ENCODE assay signal across 22 mouse cellular contexts in the genomic region with DNA sequence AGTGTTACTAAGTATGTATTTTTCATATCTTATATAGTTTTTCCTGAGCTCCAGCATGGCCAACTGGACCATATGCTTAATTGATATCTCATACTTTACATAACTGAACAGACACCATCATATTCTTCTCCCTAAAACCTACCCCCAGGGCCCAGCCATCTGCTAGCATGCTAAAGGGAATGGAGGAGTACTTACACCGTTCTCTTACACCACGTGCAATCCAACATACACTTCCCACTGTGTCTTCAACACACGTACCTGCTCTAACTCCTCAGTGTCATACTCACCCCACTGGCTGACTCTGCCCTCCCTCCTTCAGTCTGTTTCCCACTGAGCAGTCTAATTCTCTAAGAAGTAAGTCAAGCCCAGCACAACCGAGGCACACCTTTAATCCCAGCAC.
"Had no signal": no experiment of that assay in that cellular context is flagged by ENCODE, and none has a peak within 500 bp of the region (broad histone marks: within the 10 kb centered on the region; RNA-seq: fewer than 3 reads in every experiment).

No protein-coding gene starts in this region.

- H3K27ac ChIP-seq: left cerebral cortex, adult 2 months; liver, embryonic 13.5 days; midbrain, embryonic 10.5 days; neural tube, embryonic 13.5 days; stomach, postnatal 0 days had no signal

- H3K9me3 ChIP-seq: liver, embryonic 13.5 days; midbrain, embryonic 10.5 days had no signal

- ATAC-seq: intestine, embryonic 16.5 days had no signal

- H3K4me3 ChIP-seq: left cerebral cortex, adult 2 months; liver, embryonic 13.5 days; midbrain, embryonic 10.5 days; myocyte; neural tube, embryonic 13.5 days had no signal

- H3K4me1 ChIP-seq: midbrain, embryonic 10.5 days; neural tube, embryonic 13.5 days had no signal

- DNase-seq: kidney, adult 18-20 months; kidney, adult 9 months; kidney, postnatal 14 days; kidney, postnatal 4 days; layer of hippocampus, postnatal 36 days; liver, embryonic 13.5 days; lung, adult 2 months; lung, postnatal 14 days; lung, postnatal 4 days; midbrain, embryonic 14.5 days; right cerebral cortex, adult 18-20 months; right cerebral cortex, postnatal 14 days; right cerebral cortex, postnatal 4 days; thymus, adult 2 months; thymus, postnatal 14 days; thymus, postnatal 4 days had no signal

- H3K4me2 ChIP-seq: liver, embryonic 13.5 days; neural tube, embryonic 13.5 days had no signal

- H3K27me3 ChIP-seq: liver, embryonic 13.5 days; neural tube, embryonic 13.5 days had no signal

- H3K36me3 ChIP-seq: neural tube, embryonic 13.5 days had no signal

- H3K9ac ChIP-seq: liver, embryonic 13.5 days; neural tube, embryonic 13.5 days had no signal
